Mouse (Mus musculus) retina, embryonic 14.5 days (tissue): ENCODE measurements around the gene Atp1a1.

Experiments used
- DNase-seq: peaks from one replicate; pipeline ENCODE4 v3.0.0-alpha.2; 2015; ENCODE audit warnings: low spot score

Gene Atp1a1

GRCm38 (mm10) chr3:101611813-101612491 is 7.5 kb upstream of the Atp1a1 start:
- no peak for DNase-seq

GRCm38 (mm10) chr3:101611012-101611812 is 6.7 kb upstream of the Atp1a1 start:
- DNase-seq: no peak

- DNase-seq: no peak
Observed at GRCm38 (mm10) chr3:101609302-101609701, 4.8 kb upstream of the Atp1a1 start.

- DNase-seq: no peak
Observed at GRCm38 (mm10) chr3:101606861-101607455, 2.5 kb upstream of the Atp1a1 start.

GRCm38 (mm10) chr3:101605721-101606120 is 1.2 kb upstream of the Atp1a1 start:
- no peak for DNase-seq

GRCm38 (mm10) chr3:101605291-101605690 is 807 bp upstream of the Atp1a1 start:
- DNase-seq: no peak

GRCm38 (mm10) chr3:101603661-101604549 is 579 bp downstream of the Atp1a1 start:
- peak; percentile 78 for DNase-seq

- no peak for DNase-seq
Observed at GRCm38 (mm10) chr3:101603194-101603593, 1.3 kb downstream of the Atp1a1 start.

GRCm38 (mm10) chr3:101602511-101603055 is 1.9 kb downstream of the Atp1a1 start:
- no peak for DNase-seq

- no peak for DNase-seq
Observed at GRCm38 (mm10) chr3:101601687-101602086, 2.8 kb downstream of the Atp1a1 start.

GRCm38 (mm10) chr3:101601003-101601525 is 3.4 kb downstream of the Atp1a1 start:
- no peak for DNase-seq

GRCm38 (mm10) chr3:101599920-101600741 is 4.4 kb downstream of the Atp1a1 start:
- DNase-seq: no peak

- DNase-seq: no peak
Observed at GRCm38 (mm10) chr3:101599191-101599919, 5.1 kb downstream of the Atp1a1 start.

GRCm38 (mm10) chr3:101598231-101598905 is 6.1 kb downstream of the Atp1a1 start:
- DNase-seq: no peak

- no peak for DNase-seq
Observed at GRCm38 (mm10) chr3:101597317-101598096, 7.0 kb downstream of the Atp1a1 start.

- DNase-seq: no peak
Observed at GRCm38 (mm10) chr3:101596686-101597085, 7.8 kb downstream of the Atp1a1 start.

- no peak for DNase-seq
Observed at GRCm38 (mm10) chr3:101595866-101596630, 8.4 kb downstream of the Atp1a1 start.

GRCm38 (mm10) chr3:101594982-101595381 is 9.5 kb downstream of the Atp1a1 start:
- no peak for DNase-seq
